Mouse (Mus musculus): ENCODE measurements around the gene Shisa3.

DNA sequence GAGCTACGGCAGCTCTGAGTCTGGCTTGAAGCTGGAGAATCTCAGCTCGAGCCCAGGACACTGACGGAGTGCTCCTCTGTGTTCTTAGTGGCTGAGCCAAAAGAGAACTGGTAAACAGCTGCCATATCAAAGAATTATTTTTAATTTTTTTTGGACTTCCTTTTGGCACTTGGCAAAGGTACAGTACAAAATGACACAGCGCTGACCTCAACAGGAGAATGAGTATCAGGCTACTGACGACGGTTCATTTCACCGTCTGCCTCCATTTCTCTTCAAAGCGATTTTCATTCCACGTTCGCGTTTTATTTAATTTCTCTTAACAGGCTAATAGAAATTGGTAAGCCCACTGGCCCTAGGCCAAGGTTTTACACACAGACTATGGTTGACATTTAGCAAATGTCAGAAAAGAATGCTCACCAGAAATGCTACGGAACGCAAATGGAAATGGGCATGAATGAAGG lies 61.8 kb downstream of the Shisa3 start:
- TF ChIP-seq CTCF (IDR thresholded peaks at IDR 0.05; ENCODE audit: low read depth, low read length) (no peak), GATA1 (IDR thresholded peaks at IDR 0.05; ENCODE audit: borderline replicate concordance, low read length) (no peak), TAL1 (conservative IDR thresholded peaks at IDR 0.05; ENCODE audit: low read depth, low read length) (no peak)
